Mouse (Mus musculus) E14TG2a.4 (cell line): ENCODE measurements at regions not wholly inside any gene's neighbourhood (a gene's known extent, or its start where the extent isn't known, plus 50 kb on each side); places are given as distances from the start of the nearest gene placed in this dataset.

Experiments
- CTCF ChIP-seq: conservative IDR thresholded peaks from 2 replicates; pipeline ENCODE4 v1.5.1; 2014; ENCODE audit warnings: low read length
- NANOG ChIP-seq: IDR thresholded peaks from 2 replicates; pipeline ENCODE4 v1.6.1; 2014; ENCODE audit warnings: borderline replicate concordance, low read length, mixed read lengths

GRCm38 (mm10) chr13:111935721-111936080 is 126.9 kb upstream of the Map3k1 start:
- TF ChIP-seq CTCF (no peak), NANOG (no peak)
